Mouse (Mus musculus): Measurements from ENCODE around the gene Gm29609.

Gene Gm29609

GRCm38 (mm10) chr5:31138241-31138967 is 41.3 kb downstream of the Gm29609 start, which contains the start of gene Ucn:
Gene Ucn, minus strand, starts transcription at chr5:31138829.
- no peak for DNase-seq

- peak in 1 of 2 experiments; percentile 10 for DNase-seq
Measured at GRCm38 (mm10) chr5:31137658-31138057, 42.1 kb downstream of the Gm29609 start.

GRCm38 (mm10) chr5:31136730-31137424 is 42.8 kb downstream of the Gm29609 start:
- DNase-seq: no peak

- DNase-seq: no peak
Measured at GRCm38 (mm10) chr5:31126050-31126449, 53.7 kb downstream of the Gm29609 start.

- DNase-seq: no peak
Measured at GRCm38 (mm10) chr5:31123481-31123880, 56.2 kb downstream of the Gm29609 start.

GRCm38 (mm10) chr5:31121111-31121510 is 58.6 kb downstream of the Gm29609 start:
- no peak for DNase-seq

- DNase-seq: no peak
Measured at GRCm38 (mm10) chr5:31116912-31117311, 62.8 kb downstream of the Gm29609 start.

- no peak for DNase-seq
Measured at GRCm38 (mm10) chr5:31116354-31116753, 63.4 kb downstream of the Gm29609 start, which contains the start of gene Trim54. Gene Trim54, plus strand, starts transcription at chr5:31116712.

- DNase-seq: no peak
Measured at GRCm38 (mm10) chr5:31110781-31111180, 68.9 kb downstream of the Gm29609 start.

GRCm38 (mm10) chr5:31108000-31108490 is 71.7 kb downstream of the Gm29609 start, which contains the start of gene Slc30a3:
Gene Slc30a3, minus strand, starts transcription at chr5:31108237.
- DNase-seq: no peak

- no peak for DNase-seq
Measured at GRCm38 (mm10) chr5:31105814-31106335, 73.8 kb downstream of the Gm29609 start, which contains the start of gene Dnajc5g. Gene Dnajc5g, plus strand, starts transcription at chr5:31106285.

GRCm38 (mm10) chr5:31095711-31096480 is 83.8 kb downstream of the Gm29609 start:
- no peak for DNase-seq

- no peak for DNase-seq
Measured at GRCm38 (mm10) chr5:31094799-31095691, 84.7 kb downstream of the Gm29609 start.
